Mouse (Mus musculus): ENCODE measurements around the gene Adamtsl1. TPM values are rescaled to one million over a fixed set of nuclear protein-coding genes. Genes with fewer than 3 reads are reported as not detected.

Adamtsl1 gene
- total and polyA plus RNA-seq, 2 experiments from 2014 or later, result 4.2 to 12.6 TPM

GRCm38 (mm10) chr4:85514205-85514681, 271 bp downstream of the Adamtsl1 start:
- peak overlapping the region; percentile 66 for H3K9ac ChIP-seq
- peak; percentile 56 for TF ChIP-seq CTCF (IDR thresholded peaks at IDR 0.05; ENCODE audit: low read depth)
- peaks cover 9% of the 10 kb centered on the region; the same call in 1 of the 2 replicates for H3K4me1 ChIP-seq (ENCODE audit: insufficient read depth)
- H3K4me2 ChIP-seq (ENCODE audit: low read depth), result peak overlapping the region; percentile 95
- no peaks in the 10 kb centered on the region for H3K36me3 ChIP-seq (ENCODE audit: insufficient read depth)
- ATAC-seq (peak; percentile 91), DNase-seq (peak; percentile 59)
- peak overlapping the region; percentile 57 for H3K4me3 ChIP-seq (ENCODE audit: low read depth, low read length)
- H3K27ac ChIP-seq (ENCODE audit: low read depth, low read length), result no peak overlapping the region
- H3K27me3 ChIP-seq (ENCODE audit: insufficient read depth, low read length), result 0 out of 2 replicates have a peak, but pooled peaks cover 3% of the 10 kb centered on the region
- under 1% methylated on average over 33 of the region's 33 CpGs for WGBS
- no peaks in the 10 kb centered on the region for H3K9me3 ChIP-seq (ENCODE audit: low read length)

GRCm38 (mm10) chr4:85526966-85527566, 13.1 kb downstream of the Adamtsl1 start:
- Histone ChIP-seq H3K9ac (no peak overlapping the region), H3K4me2 (ENCODE audit: low read depth) (no peak overlapping the region), H3K36me3 (ENCODE audit: insufficient read depth) (no peaks in the 10 kb centered on the region), H3K27me3 (ENCODE audit: insufficient read depth, low read length) (no peaks in the 10 kb centered on the region), H3K4me3 (ENCODE audit: low read depth, low read length) (no peak overlapping the region), H3K27ac (ENCODE audit: low read depth, low read length) (no peak overlapping the region), H3K9me3 (ENCODE audit: low read length) (no peaks in the 10 kb centered on the region), H3K4me1 (ENCODE audit: insufficient read depth) (no peaks in the 10 kb centered on the region)
- ATAC-seq, result no peak
- WGBS, result 88% methylated on average over 7 of the region's 7 CpGs
- DNase-seq, result no peak
- TF ChIP-seq CTCF (IDR thresholded peaks at IDR 0.05; ENCODE audit: low read depth), result no peak

DNA sequence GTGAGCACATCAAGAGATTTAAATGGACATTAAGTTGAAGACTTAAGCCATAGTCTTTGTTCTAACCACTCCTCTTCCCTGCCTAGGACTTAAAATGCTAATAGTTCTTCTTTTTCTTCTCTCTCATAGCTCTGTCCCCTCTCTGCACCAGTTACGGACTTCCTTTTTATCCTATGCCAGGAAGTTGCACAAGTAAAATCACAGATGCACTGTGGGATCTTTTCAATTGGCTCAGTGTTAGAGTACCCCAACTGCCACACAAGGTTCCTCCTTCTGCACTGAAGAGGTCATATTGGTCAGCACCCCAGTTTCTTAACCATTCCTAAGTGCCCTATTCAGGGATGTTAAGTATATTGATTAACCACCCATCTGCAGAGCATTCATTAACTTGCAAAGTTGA, 15.9 kb downstream of the Adamtsl1 start:
- ATAC-seq (no peak), DNase-seq (no peak)
- 90% methylated on average over 1 of the region's 1 CpGs for WGBS

GRCm38 (mm10) chr4:85539677-85540076, 25.7 kb downstream of the Adamtsl1 start:
- DNase-seq (no peak), ATAC-seq (no peak)
- Histone ChIP-seq H3K27ac (ENCODE audit: low read depth, low read length) (no peak overlapping the region), H3K9ac (no peak overlapping the region), H3K4me2 (ENCODE audit: low read depth) (no peak overlapping the region), H3K9me3 (ENCODE audit: low read length) (no peaks in the 10 kb centered on the region), H3K4me1 (ENCODE audit: insufficient read depth) (no peaks in the 10 kb centered on the region), H3K27me3 (ENCODE audit: insufficient read depth, low read length) (no peaks in the 10 kb centered on the region), H3K36me3 (ENCODE audit: insufficient read depth) (no peaks in the 10 kb centered on the region), H3K4me3 (ENCODE audit: low read depth, low read length) (no peak overlapping the region)
- WGBS, result 80% methylated on average over 5 of the region's 5 CpGs
- no peak for TF ChIP-seq CTCF (IDR thresholded peaks at IDR 0.05; ENCODE audit: low read depth)

More for the DNA sequence above, 15.9 kb downstream of the Adamtsl1 start:
- H3K4me2 ChIP-seq (ENCODE audit: low read depth), result no peak overlapping the region
- TF ChIP-seq CTCF (IDR thresholded peaks at IDR 0.05; ENCODE audit: low read depth), result no peak
- H3K9me3 ChIP-seq (ENCODE audit: low read length), result no peaks in the 10 kb centered on the region
- H3K4me3 ChIP-seq (ENCODE audit: low read depth, low read length), result no peak overlapping the region
- no peaks in the 10 kb centered on the region for H3K27me3 ChIP-seq (ENCODE audit: insufficient read depth, low read length)
- no peaks in the 10 kb centered on the region for H3K4me1 ChIP-seq (ENCODE audit: insufficient read depth)
- no peak overlapping the region for H3K27ac ChIP-seq (ENCODE audit: low read depth, low read length)
- H3K36me3 ChIP-seq (ENCODE audit: insufficient read depth), result no peaks in the 10 kb centered on the region
- H3K9ac ChIP-seq, result no peak overlapping the region

DNA sequence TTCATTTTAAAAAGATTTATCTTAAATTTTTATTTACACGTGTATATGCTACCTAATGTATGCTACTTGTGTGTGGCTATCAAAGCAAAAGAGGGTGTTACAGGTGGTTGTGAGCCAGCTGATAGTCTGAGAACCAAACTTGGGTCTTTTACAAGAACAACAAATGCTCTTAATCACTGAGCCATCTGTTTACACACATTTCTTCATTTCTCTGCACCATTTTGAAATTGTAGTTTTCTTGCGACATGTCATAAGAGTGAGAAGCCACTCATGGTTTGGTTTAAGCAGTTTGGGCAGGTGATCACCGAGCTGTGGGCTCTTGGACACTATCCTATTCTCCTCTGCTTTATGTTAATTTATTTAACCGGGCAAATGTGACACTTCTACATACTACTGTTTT, 29.2 kb downstream of the Adamtsl1 start:
- Histone ChIP-seq H3K4me3 (ENCODE audit: low read depth, low read length) (no peak overlapping the region), H3K4me1 (ENCODE audit: insufficient read depth) (no peaks in the 10 kb centered on the region), H3K4me2 (ENCODE audit: low read depth) (no peak overlapping the region), H3K36me3 (ENCODE audit: insufficient read depth) (no peaks in the 10 kb centered on the region), H3K9ac (no peak overlapping the region), H3K27ac (ENCODE audit: low read depth, low read length) (no peak overlapping the region), H3K27me3 (ENCODE audit: insufficient read depth, low read length) (no peaks in the 10 kb centered on the region), H3K9me3 (ENCODE audit: low read length) (no peaks in the 10 kb centered on the region)
- WGBS, result 72% methylated on average over 4 of the region's 4 CpGs
- no peak for TF ChIP-seq CTCF (IDR thresholded peaks at IDR 0.05; ENCODE audit: low read depth)
- DNase-seq (no peak), ATAC-seq (no peak)

GRCm38 (mm10) chr4:85554696-85555095, 40.7 kb downstream of the Adamtsl1 start:
- Histone ChIP-seq H3K4me1 (ENCODE audit: insufficient read depth) (no peaks in the 10 kb centered on the region), H3K9ac (no peak overlapping the region), H3K36me3 (ENCODE audit: insufficient read depth) (no peaks in the 10 kb centered on the region), H3K4me2 (ENCODE audit: low read depth) (no peak overlapping the region), H3K27ac (ENCODE audit: low read depth, low read length) (no peak overlapping the region), H3K27me3 (ENCODE audit: insufficient read depth, low read length) (no peaks in the 10 kb centered on the region), H3K4me3 (ENCODE audit: low read depth, low read length) (no peak overlapping the region), H3K9me3 (ENCODE audit: low read length) (no peaks in the 10 kb centered on the region)
- DNase-seq (no peak), ATAC-seq (no peak)
- no peak for TF ChIP-seq CTCF (IDR thresholded peaks at IDR 0.05; ENCODE audit: low read depth)
- 52% methylated on average over 3 of the region's 3 CpGs for WGBS

- Histone ChIP-seq H3K36me3 (ENCODE audit: insufficient read depth) (no peaks in the 10 kb centered on the region), H3K4me3 (ENCODE audit: low read depth, low read length) (no peak overlapping the region), H3K4me2 (ENCODE audit: low read depth) (no peak overlapping the region), H3K9ac (no peak overlapping the region), H3K27me3 (ENCODE audit: insufficient read depth, low read length) (no peaks in the 10 kb centered on the region), H3K9me3 (ENCODE audit: low read length) (no peaks in the 10 kb centered on the region), H3K27ac (ENCODE audit: low read depth, low read length) (no peak overlapping the region), H3K4me1 (ENCODE audit: insufficient read depth) (no peaks in the 10 kb centered on the region)
- TF ChIP-seq CTCF (IDR thresholded peaks at IDR 0.05; ENCODE audit: low read depth), result no peak
- no peak for DNase-seq
- WGBS, result 78% methylated on average over 6 of the region's 6 CpGs
- ATAC-seq, result no peak
Observed at GRCm38 (mm10) chr4:85559753-85560152, 45.8 kb downstream of the Adamtsl1 start.

All from forebrain, postnatal 0 days (tissue).